Mouse (Mus musculus) thymus, postnatal 4 days (tissue): ENCODE data around the gene Ipp.

ENCODE experiments used
- DNase-seq: peaks from one replicate; pipeline ENCODE4 v3.0.0; 2021

Ipp gene

GRCm38 (mm10) chr4:116507425-116508218, at the start of gene Ipp:
TSS of gene Ipp (plus strand) at chr4:116507549.
- DNase-seq = peak; percentile 99

GRCm38 (mm10) chr4:116461943-116462342, 45.4 kb upstream of the Ipp start:
- no peak for DNase-seq

- DNase-seq = peak; percentile 68
Measured at GRCm38 (mm10) chr4:116463231-116464125, 43.9 kb upstream of the Ipp start.

GRCm38 (mm10) chr4:116464126-116464981, 43.0 kb upstream of the Ipp start, which contains the start of gene Mast2:
TSS of gene Mast2 (minus strand) at chr4:116464183.
- DNase-seq = peak; percentile 88

- no peak for DNase-seq
Measured at GRCm38 (mm10) chr4:116481322-116481721, 26.0 kb upstream of the Ipp start.

GRCm38 (mm10) chr4:116483476-116483875, 23.9 kb upstream of the Ipp start:
- no peak for DNase-seq

GRCm38 (mm10) chr4:116491119-116491536, 16.2 kb upstream of the Ipp start:
- DNase-seq = no peak

- no peak for DNase-seq
Measured at GRCm38 (mm10) chr4:116491886-116492285, 15.5 kb upstream of the Ipp start.

GRCm38 (mm10) chr4:116492460-116492859, 14.9 kb upstream of the Ipp start:
- DNase-seq = no peak

- no peak for DNase-seq
Measured at GRCm38 (mm10) chr4:116493646-116494045, 13.7 kb upstream of the Ipp start.

- no peak for DNase-seq
Measured at GRCm38 (mm10) chr4:116499978-116500377, 7.4 kb upstream of the Ipp start.

GRCm38 (mm10) chr4:116506886-116507424, 394 bp upstream of the Ipp start:
- no peak for DNase-seq

GRCm38 (mm10) chr4:116531109-116531508, 23.8 kb downstream of the Ipp start:
- DNase-seq = no peak

- no peak for DNase-seq
Measured at GRCm38 (mm10) chr4:116536351-116536750, 29.0 kb downstream of the Ipp start.

GRCm38 (mm10) chr4:116537737-116538136, 30.4 kb downstream of the Ipp start:
- no peak for DNase-seq

GRCm38 (mm10) chr4:116550432-116550831, 43.1 kb downstream of the Ipp start:
- no peak for DNase-seq

GRCm38 (mm10) chr4:116553035-116553434, 45.7 kb downstream of the Ipp start:
- DNase-seq = no peak

GRCm38 (mm10) chr4:116555413-116556300, 48.3 kb downstream of the Ipp start, which contains the start of gene Tmem69:
TSS of gene Tmem69 (minus strand) at chr4:116555936.
- peak; percentile 79 for DNase-seq

GRCm38 (mm10) chr4:116556561-116557305, 49.4 kb downstream of the Ipp start:
- peak; percentile 94 for DNase-seq

- DNase-seq = peak; percentile 99
Measured at GRCm38 (mm10) chr4:116557306-116558121, 50.2 kb downstream of the Ipp start, which contains the start of gene Gpbp1l1. TSS of gene Gpbp1l1 (plus strand) at chr4:116557658.
